ENCODE assay signal across 10 mouse cellular contexts in the genomic region with DNA sequence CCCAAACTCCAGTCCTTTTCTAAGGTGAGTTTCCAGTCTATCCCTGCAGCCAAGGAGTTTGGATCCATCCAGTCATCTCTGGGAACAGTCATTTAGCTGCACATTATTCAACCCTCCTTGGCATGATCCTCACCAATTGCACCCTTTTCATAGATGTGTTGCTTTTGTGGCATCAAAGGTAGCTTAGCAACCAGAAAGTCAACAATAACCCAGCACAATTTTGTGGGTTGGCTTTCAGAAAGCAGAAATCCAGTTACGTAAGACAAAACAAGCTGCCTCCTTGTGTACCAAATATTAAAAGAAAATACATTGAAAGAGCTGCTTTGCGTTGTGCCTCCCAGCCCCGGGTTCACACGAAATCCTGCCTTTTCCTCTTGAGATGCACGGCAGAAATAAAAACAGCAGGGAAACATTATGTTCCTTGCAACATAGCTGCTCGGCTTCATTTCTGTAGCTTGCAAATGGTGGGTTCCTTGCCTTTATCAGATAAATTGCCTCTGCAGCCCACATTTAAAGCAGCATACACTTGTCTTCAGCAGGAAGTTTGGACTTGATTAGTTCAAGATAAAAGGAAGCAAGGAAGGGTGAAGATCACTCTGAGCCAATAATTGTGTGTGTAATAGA.
DNase-seq lines count a peak whose midpoint lies in the region; ATAC-seq lines count a peak whose summit lies in the region.
"Had no signal": no experiment of that assay in that cellular context is flagged by ENCODE, and none has a peak within 500 bp of the region (broad histone marks: within the 10 kb centered on the region; RNA-seq: fewer than 3 reads in every experiment).

No protein-coding gene starts in this region.

- H3K9me3 ChIP-seq in forebrain, embryonic 13.5 days (replicated peaks) = no peaks in the 10 kb centered on the region
- H3K9me3 ChIP-seq in forebrain, embryonic 10.5 days = no peaks in the 10 kb centered on the region

- H3K4me3 ChIP-seq in forebrain, embryonic 13.5 days = no peak overlapping the region
- H3K4me3 ChIP-seq in forebrain, embryonic 10.5 days = no peak overlapping the region

- H3K4me1 ChIP-seq in forebrain, embryonic 13.5 days = peaks cover 12% of the 10 kb centered on the region; the same call in 1 of the 2 replicates
- 0 out of 2 replicates have a peak, but pooled peaks cover 3% of the 10 kb centered on the region for H3K4me1 ChIP-seq in forebrain, embryonic 10.5 days

- H3K27me3 ChIP-seq in forebrain, embryonic 13.5 days = no peaks in the 10 kb centered on the region
- no peaks in the 10 kb centered on the region for H3K27me3 ChIP-seq in forebrain, embryonic 10.5 days (ENCODE audit: poor library complexity, severe bottlenecking)

- 0 out of 2 replicates have a peak overlapping the region, but pooled peaks have one; percentile 20 for H3K27ac ChIP-seq in forebrain, embryonic 13.5 days
- H3K27ac ChIP-seq in forebrain, embryonic 10.5 days = no peak overlapping the region

- H3K36me3 ChIP-seq in forebrain, embryonic 13.5 days (ENCODE audit: poor library complexity, severe bottlenecking) = no peaks in the 10 kb centered on the region
- no peaks in the 10 kb centered on the region for H3K36me3 ChIP-seq in forebrain, embryonic 10.5 days (replicated peaks)

- no peak for ATAC-seq in forebrain, embryonic 13.5 days

- H3K4me2 ChIP-seq in forebrain, embryonic 13.5 days = no peak overlapping the region

- no peak for DNase-seq in forebrain, embryonic 10.5 days (ENCODE audit: extremely low spot score, low spot score)
- peak; percentile 13 for DNase-seq in right cerebral cortex, adult 18-20 months
- DNase-seq in right cerebral cortex, postnatal 4 days = no peak
- DNase-seq in layer of hippocampus, adult 18-20 months (ENCODE audit: low spot score in 2 of 2) = peak; percentile 50 to 76
- peak; percentile 73 for DNase-seq in telencephalon, adult 2 months (ENCODE audit: low read depth, low spot score)
- DNase-seq in kidney, adult 9 months = no peak
- DNase-seq in ovary, postnatal 36 days (ENCODE audit: low spot score) = no peak
- DNase-seq: liver; thymus, postnatal 4 days had no signal

- no peak overlapping the region for H3K9ac ChIP-seq in forebrain, embryonic 13.5 days

- WGBS in forebrain, embryonic 13.5 days = 46% methylated on average over 6 of the region's 6 CpGs
- WGBS in forebrain, embryonic 10.5 days = 88% methylated on average over 6 of the region's 6 CpGs

Comparison
In these comparisons a context has a peak if more than half of its experiments do, and no peak if none do; other contexts are left out.
1. DNase-seq: peak in right cerebral cortex, adult 18-20 months (single experiment), layer of hippocampus, adult 18-20 months (2 of 2) and telencephalon, adult 2 months (single experiment); none in forebrain, embryonic 10.5 days (single experiment), right cerebral cortex, postnatal 4 days (single experiment), kidney, adult 9 months (single experiment) and ovary, postnatal 36 days (single experiment).